Mouse (Mus musculus): ENCODE data around the gene Unc79. TPM values are rescaled to one million over a fixed set of nuclear protein-coding genes. Genes with fewer than 3 reads are reported as not detected.
A peak's percentile ranks its signal among the peaks of the same experiment; 100 is the strongest.

The Unc79 gene
- polyA plus RNA-seq (2012; rRNA removed) (0.12 and 0.22 TPM in 2 replicates), polyA plus RNA-seq (2014; fragmentation: Nextera tagmentation; extraction: Ambion mirVana) (0.04 TPM in 1 of 2 replicates, not detected in the other)

DNA sequence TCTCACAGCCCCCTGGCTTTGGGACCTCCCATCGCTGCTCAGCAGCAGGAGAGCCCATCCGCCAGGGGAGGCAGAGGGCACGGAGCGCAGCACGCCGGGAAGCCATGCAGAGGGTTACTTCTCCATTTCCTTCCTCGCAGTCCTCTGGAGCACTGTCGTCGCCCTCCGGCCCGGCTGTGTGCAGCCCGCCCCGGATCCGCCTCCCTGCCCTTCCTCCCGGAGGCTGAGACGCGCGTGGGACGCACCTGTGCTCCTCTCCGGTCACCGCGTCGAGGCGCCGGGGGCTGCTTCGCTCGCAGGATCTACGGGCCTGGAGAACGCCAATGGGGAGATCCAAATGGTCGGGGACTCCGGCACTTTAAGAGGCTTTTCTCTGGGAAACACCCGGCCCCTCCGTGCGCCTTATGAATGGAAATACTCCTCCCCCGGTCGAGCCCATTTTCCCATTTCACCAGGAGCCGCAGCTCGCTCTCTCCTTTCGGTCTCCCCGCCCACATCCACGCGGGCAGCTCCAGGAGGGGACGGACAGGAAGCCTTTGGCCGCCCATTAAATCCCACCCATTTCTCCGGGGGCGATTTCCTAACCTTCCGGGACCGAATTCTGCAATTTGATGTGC lies at the start of gene Unc79:
TSS of gene Unc79 (plus strand) at position 82 of the 617 bp plus-strand sequence.
- H3K27ac ChIP-seq, result no peak within 1 kb of the TSS
- H3K9ac ChIP-seq (replicated peaks), result no peak within 1 kb of the TSS
- DNase-seq (ENCODE audit: low read depth in 3 of 3, low spot score in 3 of 3) (no peak), ATAC-seq (ENCODE audit: insufficient read depth) (no peak)
- no peaks in the 10 kb centered on the region for H3K4me1 ChIP-seq (replicated peaks; ENCODE audit: control insufficient read depth in 2 of 2, insufficient read depth in 2 of 2, low read length in 1 of 2)
- TF ChIP-seq EP300 (IDR thresholded peaks at IDR 0.05; ENCODE audit: low read depth) (no peak), CTCF (IDR thresholded peaks at IDR 0.05; ENCODE audit: low read depth) (no peak)
- H3K27me3 ChIP-seq (ENCODE audit: control insufficient read depth, insufficient read depth, low read length), result peaks cover 11% of the 10 kb centered on the region
- peak within 1 kb of the TSS; percentile 60 for H3K4me2 ChIP-seq (ENCODE audit: low read depth)
- H3K4me3 ChIP-seq (ENCODE audit: insufficient read depth in 1 of 2, low read depth in 2 of 2, low read length in 2 of 2), result peak within 1 kb of the TSS; percentile 41 to 42
- H3K36me3 ChIP-seq (replicated peaks; ENCODE audit: control insufficient read depth, insufficient read depth, low read depth), result no peaks in the 10 kb centered on the region
- 1% methylated on average over 48 of the region's 48 CpGs for WGBS (ENCODE audit: insufficient replicate concordance)
- H3K9me3 ChIP-seq (ENCODE audit: control insufficient read depth, low read length), result no peaks in the 10 kb centered on the region

GRCm38 (mm10) chr12:102899091-102899490 lies 49.6 kb upstream of the Unc79 start, which contains the start of gene Cox8c:
Gene Cox8c (plus strand): TSS chr12:102899316.
- 79% methylated on average over 17 of the region's 17 CpGs for WGBS (ENCODE audit: insufficient replicate concordance)

GRCm38 (mm10) chr12:102908191-102908590 lies 40.5 kb upstream of the Unc79 start:
- H3K9ac ChIP-seq (replicated peaks), result no peak overlapping the region
- H3K9me3 ChIP-seq (ENCODE audit: control insufficient read depth, low read length), result no peaks in the 10 kb centered on the region
- H3K36me3 ChIP-seq (replicated peaks; ENCODE audit: control insufficient read depth, insufficient read depth, low read depth), result no peaks in the 10 kb centered on the region
- ATAC-seq (ENCODE audit: insufficient read depth) (no peak), DNase-seq (ENCODE audit: low read depth in 3 of 3, low spot score in 3 of 3) (no peak)
- no peaks in the 10 kb centered on the region for H3K27me3 ChIP-seq (ENCODE audit: control insufficient read depth, insufficient read depth, low read length)
- no peak overlapping the region for H3K4me2 ChIP-seq (ENCODE audit: low read depth)
- H3K27ac ChIP-seq, result no peak overlapping the region
- H3K4me1 ChIP-seq (replicated peaks; ENCODE audit: control insufficient read depth in 2 of 2, insufficient read depth in 2 of 2, low read length in 1 of 2), result no peaks in the 10 kb centered on the region
- H3K4me3 ChIP-seq (ENCODE audit: insufficient read depth in 1 of 2, low read depth in 2 of 2, low read length in 2 of 2), result no peak overlapping the region
- no peak for TF ChIP-seq EP300 (IDR thresholded peaks at IDR 0.05; ENCODE audit: low read depth)
- TF ChIP-seq CTCF (IDR thresholded peaks at IDR 0.05; ENCODE audit: low read depth), result no peak
- WGBS (ENCODE audit: insufficient replicate concordance), result 32% methylated on average over 3 of the region's 3 CpGs

More at GRCm38 (mm10) chr12:102899091-102899490, 49.6 kb upstream of the Unc79 start, which contains the start of gene Cox8c:
- no peaks in the 10 kb centered on the region for H3K9me3 ChIP-seq (ENCODE audit: control insufficient read depth, low read length)
- no peaks in the 10 kb centered on the region for H3K36me3 ChIP-seq (replicated peaks; ENCODE audit: control insufficient read depth, insufficient read depth, low read depth)
- H3K4me3 ChIP-seq (ENCODE audit: insufficient read depth in 1 of 2, low read depth in 2 of 2, low read length in 2 of 2), result no peak within 1 kb of the TSS
- no peak within 1 kb of the TSS for H3K4me2 ChIP-seq (ENCODE audit: low read depth)
- no peak within 1 kb of the TSS for H3K9ac ChIP-seq (replicated peaks)
- H3K4me1 ChIP-seq (replicated peaks; ENCODE audit: control insufficient read depth in 2 of 2, insufficient read depth in 2 of 2, low read length in 1 of 2), result no peaks in the 10 kb centered on the region
- no peak for TF ChIP-seq EP300 (IDR thresholded peaks at IDR 0.05; ENCODE audit: low read depth)
- no peak for TF ChIP-seq CTCF (IDR thresholded peaks at IDR 0.05; ENCODE audit: low read depth)
- DNase-seq (ENCODE audit: low read depth in 3 of 3, low spot score in 3 of 3) (no peak), ATAC-seq (ENCODE audit: insufficient read depth) (no peak)
- H3K27me3 ChIP-seq (ENCODE audit: control insufficient read depth, insufficient read depth, low read length), result no peaks in the 10 kb centered on the region
- H3K27ac ChIP-seq, result no peak within 1 kb of the TSS

DNA sequence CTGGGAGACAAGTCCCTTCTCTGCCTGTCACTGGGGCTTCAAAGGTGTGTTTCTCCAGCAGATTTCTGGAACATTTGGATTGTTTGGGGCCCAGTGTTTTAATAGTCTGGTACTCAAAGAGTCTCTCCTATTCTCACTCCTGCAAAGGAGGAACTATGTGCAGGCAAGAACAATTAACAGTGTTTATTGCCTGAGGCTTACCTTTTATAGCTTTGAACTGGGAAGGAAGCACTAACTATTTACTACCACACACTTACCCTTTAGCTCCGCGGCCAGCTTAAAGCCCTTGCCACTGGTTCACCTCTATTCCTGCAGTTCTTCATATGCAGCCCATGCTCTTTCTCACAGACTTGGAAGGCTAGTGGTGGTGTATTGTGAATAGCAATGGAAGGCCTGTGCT lies 32.6 kb upstream of the Unc79 start:
- Histone ChIP-seq H3K27ac (no peak overlapping the region), H3K9ac (replicated peaks) (no peak overlapping the region), H3K4me3 (ENCODE audit: insufficient read depth in 1 of 2, low read depth in 2 of 2, low read length in 2 of 2) (no peak overlapping the region), H3K4me2 (ENCODE audit: low read depth) (no peak overlapping the region), H3K27me3 (ENCODE audit: control insufficient read depth, insufficient read depth, low read length) (no peaks in the 10 kb centered on the region), H3K36me3 (replicated peaks; ENCODE audit: control insufficient read depth, insufficient read depth, low read depth) (no peaks in the 10 kb centered on the region), H3K4me1 (replicated peaks; ENCODE audit: control insufficient read depth in 2 of 2, insufficient read depth in 2 of 2, low read length in 1 of 2) (no peaks in the 10 kb centered on the region), H3K9me3 (ENCODE audit: control insufficient read depth, low read length) (no peaks in the 10 kb centered on the region)
- 55% methylated on average over 2 of the region's 2 CpGs for WGBS (ENCODE audit: insufficient replicate concordance)
- DNase-seq (ENCODE audit: low read depth in 3 of 3, low spot score in 3 of 3) (no peak), ATAC-seq (ENCODE audit: insufficient read depth) (no peak)
- TF ChIP-seq EP300 (IDR thresholded peaks at IDR 0.05; ENCODE audit: low read depth) (no peak), CTCF (IDR thresholded peaks at IDR 0.05; ENCODE audit: low read depth) (no peak)

GRCm38 (mm10) chr12:102929764-102930163 lies 18.9 kb upstream of the Unc79 start:
- Histone ChIP-seq H3K27ac (no peak overlapping the region), H3K4me3 (ENCODE audit: insufficient read depth in 1 of 2, low read depth in 2 of 2, low read length in 2 of 2) (no peak overlapping the region), H3K9me3 (ENCODE audit: control insufficient read depth, low read length) (no peaks in the 10 kb centered on the region), H3K4me2 (ENCODE audit: low read depth) (no peak overlapping the region), H3K9ac (replicated peaks) (no peak overlapping the region), H3K36me3 (replicated peaks; ENCODE audit: control insufficient read depth, insufficient read depth, low read depth) (no peaks in the 10 kb centered on the region), H3K27me3 (ENCODE audit: control insufficient read depth, insufficient read depth, low read length) (no peaks in the 10 kb centered on the region), H3K4me1 (replicated peaks; ENCODE audit: control insufficient read depth in 2 of 2, insufficient read depth in 2 of 2, low read length in 1 of 2) (no peaks in the 10 kb centered on the region)
- DNase-seq (ENCODE audit: low read depth in 3 of 3, low spot score in 3 of 3) (no peak), ATAC-seq (ENCODE audit: insufficient read depth) (no peak)
- TF ChIP-seq EP300 (IDR thresholded peaks at IDR 0.05; ENCODE audit: low read depth), result no peak
- WGBS (ENCODE audit: insufficient replicate concordance), result 47% methylated on average over 4 of the region's 4 CpGs
